Mouse (Mus musculus): ENCODE results near the gene Ms4a10. TPM values are rescaled to one million over a fixed set of nuclear protein-coding genes. Genes with fewer than 3 reads are reported as not detected.

The Ms4a10 gene
- polyA plus RNA-seq (2016; fragmentation: Nextera tagmentation; extraction: Ambion mirVana): not detected in 2 replicates

GRCm38 (mm10) chr19:10974238-10974865, at the start of gene Ms4a10:
TSS of gene Ms4a10 (minus strand) at chr19:10974670.
- Histone ChIP-seq H3K27me3 (no peaks in the 10 kb centered on the region), H3K27ac (no peak within 1 kb of the TSS), H3K36me3 (no peaks in the 10 kb centered on the region), H3K4me3 (no peak within 1 kb of the TSS), H3K9ac (no peak within 1 kb of the TSS), H3K9me3 (replicated peaks) (0 out of 2 replicates have a peak, but pooled peaks cover 4% of the 10 kb centered on the region), H3K4me2 (replicated peaks) (no peak within 1 kb of the TSS), H3K4me1 (no peaks in the 10 kb centered on the region; the same call in 1 of the 2 replicates)
- ATAC-seq (ENCODE audit: low FRiP score): no peak
- 60% methylated on average over 4 of the region's 4 CpGs for WGBS

GRCm38 (mm10) chr19:11022382-11022781, 47.9 kb upstream of the Ms4a10 start:
- ATAC-seq (ENCODE audit: low FRiP score): no peak
- H3K36me3 ChIP-seq: no peaks in the 10 kb centered on the region
- no peak overlapping the region for H3K4me3 ChIP-seq
- no peaks in the 10 kb centered on the region for H3K27me3 ChIP-seq
- H3K27ac ChIP-seq: no peak overlapping the region
- H3K4me2 ChIP-seq (replicated peaks): no peak overlapping the region
- H3K4me1 ChIP-seq: no peaks in the 10 kb centered on the region
- H3K9ac ChIP-seq: no peak overlapping the region
- H3K9me3 ChIP-seq (replicated peaks): no peaks in the 10 kb centered on the region

- no peak within 1 kb of the TSS for H3K27ac ChIP-seq
- no peak within 1 kb of the TSS for H3K4me2 ChIP-seq (replicated peaks)
- H3K4me1 ChIP-seq: no peaks in the 10 kb centered on the region
- H3K27me3 ChIP-seq: no peaks in the 10 kb centered on the region
- no peak within 1 kb of the TSS for H3K4me3 ChIP-seq
- ATAC-seq (ENCODE audit: low FRiP score): no peak
- no peaks in the 10 kb centered on the region for H3K9me3 ChIP-seq (replicated peaks)
- no peaks in the 10 kb centered on the region for H3K36me3 ChIP-seq
- no peak within 1 kb of the TSS for H3K9ac ChIP-seq
- 93% methylated on average over 3 of the region's 3 CpGs for WGBS
Measured at GRCm38 (mm10) chr19:11017891-11018290, 43.4 kb upstream of the Ms4a10 start, which contains the start of gene Ms4a18. TSS of gene Ms4a18 (minus strand) at chr19:11018031.

- Histone ChIP-seq H3K4me2 (replicated peaks) (no peak overlapping the region), H3K4me3 (no peak overlapping the region), H3K9me3 (replicated peaks) (no peaks in the 10 kb centered on the region), H3K27me3 (no peaks in the 10 kb centered on the region), H3K36me3 (no peaks in the 10 kb centered on the region), H3K9ac (no peak overlapping the region), H3K27ac (no peak overlapping the region), H3K4me1 (no peaks in the 10 kb centered on the region)
- 90% methylated on average over 2 of the region's 2 CpGs for WGBS
- ATAC-seq (ENCODE audit: low FRiP score): no peak
Measured at GRCm38 (mm10) chr19:11017251-11017650, 42.8 kb upstream of the Ms4a10 start.

- no peaks in the 10 kb centered on the region for H3K4me1 ChIP-seq
- 89% methylated on average over 1 of the region's 1 CpGs for WGBS
- H3K9me3 ChIP-seq (replicated peaks): no peaks in the 10 kb centered on the region
- H3K27ac ChIP-seq: no peak overlapping the region
- no peak overlapping the region for H3K4me2 ChIP-seq (replicated peaks)
- no peak overlapping the region for H3K9ac ChIP-seq
- no peaks in the 10 kb centered on the region for H3K36me3 ChIP-seq
- no peaks in the 10 kb centered on the region for H3K27me3 ChIP-seq
- no peak overlapping the region for H3K4me3 ChIP-seq
- no peak for ATAC-seq (ENCODE audit: low FRiP score)
Measured at GRCm38 (mm10) chr19:11015998-11016397, 41.5 kb upstream of the Ms4a10 start.

- Histone ChIP-seq H3K4me2 (replicated peaks) (no peak overlapping the region), H3K4me1 (no peaks in the 10 kb centered on the region), H3K27ac (no peak overlapping the region), H3K9me3 (replicated peaks) (no peaks in the 10 kb centered on the region), H3K36me3 (no peaks in the 10 kb centered on the region), H3K27me3 (no peaks in the 10 kb centered on the region), H3K9ac (no peak overlapping the region), H3K4me3 (no peak overlapping the region)
- no peak for ATAC-seq (ENCODE audit: low FRiP score)
Measured at GRCm38 (mm10) chr19:11015468-11015867, 41.0 kb upstream of the Ms4a10 start.

GRCm38 (mm10) chr19:10993150-10993549, 18.7 kb upstream of the Ms4a10 start, which contains the start of gene Ms4a15:
TSS of gene Ms4a15 (minus strand) at chr19:10993250.
- H3K4me3 ChIP-seq: no peak within 1 kb of the TSS
- no peak within 1 kb of the TSS for H3K9ac ChIP-seq
- 84% methylated on average over 7 of the region's 7 CpGs for WGBS
- no peak for ATAC-seq (ENCODE audit: low FRiP score)
- no peak within 1 kb of the TSS for H3K4me2 ChIP-seq (replicated peaks)
- H3K27me3 ChIP-seq: no peaks in the 10 kb centered on the region
- no peak within 1 kb of the TSS for H3K27ac ChIP-seq
- no peaks in the 10 kb centered on the region for H3K4me1 ChIP-seq
- H3K36me3 ChIP-seq: no peaks in the 10 kb centered on the region
- no peaks in the 10 kb centered on the region for H3K9me3 ChIP-seq (replicated peaks)

GRCm38 (mm10) chr19:10991911-10992310, 17.4 kb upstream of the Ms4a10 start:
- H3K9ac ChIP-seq: no peak overlapping the region
- H3K36me3 ChIP-seq: no peaks in the 10 kb centered on the region
- no peaks in the 10 kb centered on the region for H3K27me3 ChIP-seq
- no peaks in the 10 kb centered on the region for H3K4me1 ChIP-seq
- no peak for ATAC-seq (ENCODE audit: low FRiP score)
- H3K9me3 ChIP-seq (replicated peaks): no peaks in the 10 kb centered on the region
- H3K4me2 ChIP-seq (replicated peaks): no peak overlapping the region
- H3K27ac ChIP-seq: no peak overlapping the region
- H3K4me3 ChIP-seq: no peak overlapping the region

- H3K4me1 ChIP-seq: no peaks in the 10 kb centered on the region
- no peaks in the 10 kb centered on the region for H3K36me3 ChIP-seq
- no peak for ATAC-seq (ENCODE audit: low FRiP score)
- H3K27ac ChIP-seq: no peak overlapping the region
- no peaks in the 10 kb centered on the region for H3K9me3 ChIP-seq (replicated peaks)
- no peak overlapping the region for H3K4me2 ChIP-seq (replicated peaks)
- no peak overlapping the region for H3K4me3 ChIP-seq
- H3K27me3 ChIP-seq: no peaks in the 10 kb centered on the region
- no peak overlapping the region for H3K9ac ChIP-seq
- WGBS: 55% methylated on average over 1 of the region's 1 CpGs
Measured at GRCm38 (mm10) chr19:10990751-10991150, 16.3 kb upstream of the Ms4a10 start.

- no peak overlapping the region for H3K9ac ChIP-seq
- no peak for ATAC-seq (ENCODE audit: low FRiP score)
- no peak overlapping the region for H3K4me2 ChIP-seq (replicated peaks)
- no peaks in the 10 kb centered on the region for H3K4me1 ChIP-seq
- no peak overlapping the region for H3K4me3 ChIP-seq
- H3K36me3 ChIP-seq: no peaks in the 10 kb centered on the region
- no peaks in the 10 kb centered on the region for H3K9me3 ChIP-seq (replicated peaks)
- H3K27ac ChIP-seq: no peak overlapping the region
- whole genome bisulfite sequencing: 88% methylated on average over 1 of the region's 1 CpGs
- no peaks in the 10 kb centered on the region for H3K27me3 ChIP-seq
Measured at GRCm38 (mm10) chr19:10988563-10988962, 14.1 kb upstream of the Ms4a10 start.

GRCm38 (mm10) chr19:10985889-10986288, 11.4 kb upstream of the Ms4a10 start:
- WGBS: 95% methylated on average over 4 of the region's 4 CpGs
- Histone ChIP-seq H3K4me2 (replicated peaks) (no peak overlapping the region), H3K4me1 (no peaks in the 10 kb centered on the region), H3K9ac (no peak overlapping the region), H3K9me3 (replicated peaks) (no peaks in the 10 kb centered on the region), H3K27ac (no peak overlapping the region), H3K27me3 (0 out of 2 replicates have a peak, but pooled peaks cover 3% of the 10 kb centered on the region), H3K36me3 (no peaks in the 10 kb centered on the region), H3K4me3 (no peak overlapping the region)
- no peak for ATAC-seq (ENCODE audit: low FRiP score)

- Histone ChIP-seq H3K27ac (no peak overlapping the region), H3K9ac (no peak overlapping the region), H3K4me3 (no peak overlapping the region), H3K9me3 (replicated peaks) (no peaks in the 10 kb centered on the region), H3K36me3 (no peaks in the 10 kb centered on the region), H3K4me2 (replicated peaks) (no peak overlapping the region), H3K4me1 (peaks cover 2% of the 10 kb centered on the region), H3K27me3 (0 out of 2 replicates have a peak, but pooled peaks cover 3% of the 10 kb centered on the region)
- ATAC-seq (ENCODE audit: low FRiP score): no peak
- 82% methylated on average over 13 of the region's 13 CpGs for WGBS
Measured at GRCm38 (mm10) chr19:10984551-10984950, 10.1 kb upstream of the Ms4a10 start.

GRCm38 (mm10) chr19:10983146-10983545, 8.7 kb upstream of the Ms4a10 start:
- no peaks in the 10 kb centered on the region for H3K9me3 ChIP-seq (replicated peaks)
- WGBS: 23% methylated on average over 14 of the region's 14 CpGs
- H3K4me2 ChIP-seq (replicated peaks): peak overlapping the region; percentile 31
- H3K27ac ChIP-seq: no peak overlapping the region
- H3K36me3 ChIP-seq: no peaks in the 10 kb centered on the region
- 0 out of 2 replicates have a peak, but pooled peaks cover 3% of the 10 kb centered on the region for H3K27me3 ChIP-seq
- H3K4me1 ChIP-seq: peaks cover 4% of the 10 kb centered on the region
- ATAC-seq (ENCODE audit: low FRiP score): no peak
- H3K4me3 ChIP-seq: no peak overlapping the region
- H3K9ac ChIP-seq: no peak overlapping the region

All from hindbrain, embryonic 12.5 days (tissue).